Mouse (Mus musculus): Measurements from ENCODE around the gene Col6a4.

- TF ChIP-seq CTCF (IDR thresholded peaks at IDR 0.05; ENCODE audit: low read depth) (no peak), EP300 (IDR thresholded peaks at IDR 0.05; ENCODE audit: low read depth) (no peak)
Measured at GRCm38 (mm10) chr9:105992425-105992824, 104.2 kb downstream of the Col6a4 start.

All from heart, postnatal 0 days (tissue).